Mouse (Mus musculus) cerebellum, adult 18-20 months (tissue): Measurements from ENCODE around the gene Zfp58.
"Not testable (repeated sequence)": the region's sequence is repeated elsewhere in the genome, so short reads cannot be mapped to it uniquely, and the experiment has no call there.

ENCODE experiments used
- DNase-seq, 2 experiments: peaks; one replicate each; pipeline ENCODE4 v3.0.0; 2021

The Zfp58 gene

GRCm38 (mm10) chr13:67500084-67500719, at the start of gene Zfp58:
Zfp58 (minus strand) TSS chr13:67500555.
- DNase-seq = peak; percentile 82 to 90

GRCm38 (mm10) chr13:67545941-67546340, 45.6 kb upstream of the Zfp58 start:
- no peak for DNase-seq

- DNase-seq = no peak
These were observed 26.8 kb upstream of the Zfp58 start for GRCm38 (mm10) chr13:67527049-67527730.

- DNase-seq = peak; percentile 91 to 96
These were observed 25.5 kb upstream of the Zfp58 start, which contains the start of the genes Gm26965 and Zfp87 for GRCm38 (mm10) chr13:67525753-67526410. Gm26965 (minus strand) TSS chr13:67526151. Zfp87 (minus strand) TSS chr13:67526177.

- no peak for DNase-seq
These were observed 553 bp upstream of the Zfp58 start for GRCm38 (mm10) chr13:67500908-67501307.

GRCm38 (mm10) chr13:67495631-67496030, 4.7 kb downstream of the Zfp58 start:
- no peak for DNase-seq

- no peak for DNase-seq
These were observed 15.9 kb downstream of the Zfp58 start for GRCm38 (mm10) chr13:67484424-67484811.

- DNase-seq = peak; percentile 89 to 94
These were observed 16.5 kb downstream of the Zfp58 start, which contains the start of gene Zfp874b for GRCm38 (mm10) chr13:67483625-67484423. Zfp874b (minus strand) TSS chr13:67484258.

GRCm38 (mm10) chr13:67481528-67481927, 18.8 kb downstream of the Zfp58 start:
- DNase-seq = no peak

GRCm38 (mm10) chr13:67469274-67469673, 31.1 kb downstream of the Zfp58 start:
- no peak for DNase-seq

GRCm38 (mm10) chr13:67463506-67464185, 36.7 kb downstream of the Zfp58 start:
- not testable (repeated sequence) for DNase-seq

GRCm38 (mm10) chr13:67452021-67452309, 48.4 kb downstream of the Zfp58 start:
- DNase-seq = no peak

GRCm38 (mm10) chr13:67451172-67452020, 49.0 kb downstream of the Zfp58 start, which contains the start of gene Zfp874a:
Zfp874a (minus strand) TSS chr13:67451624.
- peak; percentile 91 to 97 for DNase-seq
